Mouse (Mus musculus) megakaryocyte, embryonic 14.5 days (primary cell): ENCODE measurements around the gene Kif4.

Experiments used
- FLI1 ChIP-seq: IDR thresholded peaks from 2 replicates; pipeline ENCODE4 v1.6.1; 2012; ENCODE audit warnings: low read length, inconsistent platforms, mixed read lengths
- GATA1 ChIP-seq: IDR thresholded peaks from 3 replicates; pipeline ENCODE4 v1.6.1; 2012; ENCODE audit warnings: mixed read lengths, low read length, inconsistent platforms, borderline replicate concordance

GRCm38 (mm10) chrX:100767181-100767884 lies 141.8 kb downstream of the Kif4 start, which contains the start of gene Dlg3:
- TF ChIP-seq GATA1: no peak
- TF ChIP-seq FLI1: no peak
